Mouse (Mus musculus): ENCODE data around the gene Taf4.

The Taf4 gene

GRCm38 (mm10) chr2:179862676-179863075 lies 113.8 kb downstream of the Taf4 start:
- no peak for DNase-seq (ENCODE audit: low spot score in 2 of 2)

Measured in urinary bladder, postnatal 36 days (tissue).